Mouse (Mus musculus): Measurements from ENCODE around the gene Cd2. TPM values are rescaled to one million over a fixed set of nuclear protein-coding genes. Genes with fewer than 3 reads are reported as not detected.

Gene Cd2
- total RNA-seq, 1 experiment from 2014 or later = 0.33 TPM

- DNase-seq = no peak
These were observed 4.9 kb upstream of the Cd2 start for GRCm38 (mm10) chr3:101292611-101293010.

GRCm38 (mm10) chr3:101290587-101291520 is 3.1 kb upstream of the Cd2 start:
- DNase-seq = no peak

GRCm38 (mm10) chr3:101290036-101290435 is 2.3 kb upstream of the Cd2 start:
- no peak for DNase-seq

GRCm38 (mm10) chr3:101289406-101289805 is 1.7 kb upstream of the Cd2 start:
- no peak for DNase-seq

GRCm38 (mm10) chr3:101286336-101287325 is 1.1 kb downstream of the Cd2 start:
- DNase-seq = no peak

GRCm38 (mm10) chr3:101285851-101286250 is 1.9 kb downstream of the Cd2 start:
- DNase-seq = no peak

- DNase-seq = no peak
These were observed 2.6 kb downstream of the Cd2 start for GRCm38 (mm10) chr3:101285021-101285615.

GRCm38 (mm10) chr3:101283869-101284706 is 3.7 kb downstream of the Cd2 start:
- no peak for DNase-seq

- no peak for DNase-seq
These were observed 4.3 kb downstream of the Cd2 start for GRCm38 (mm10) chr3:101283441-101283840.

GRCm38 (mm10) chr3:101282556-101283180 is 5.1 kb downstream of the Cd2 start:
- no peak for DNase-seq

- no peak for DNase-seq
These were observed 5.9 kb downstream of the Cd2 start for GRCm38 (mm10) chr3:101281841-101282240.

- no peak for DNase-seq
These were observed 7.1 kb downstream of the Cd2 start for GRCm38 (mm10) chr3:101280348-101281311.

- no peak for DNase-seq
These were observed 8.2 kb downstream of the Cd2 start for GRCm38 (mm10) chr3:101279561-101279960.

GRCm38 (mm10) chr3:101278396-101278795 is 9.3 kb downstream of the Cd2 start:
- DNase-seq = no peak

- no peak for DNase-seq
These were observed 9.9 kb downstream of the Cd2 start for GRCm38 (mm10) chr3:101277830-101278229.

GRCm38 (mm10) chr3:101276501-101277320 is 11.0 kb downstream of the Cd2 start:
- DNase-seq = no peak

GRCm38 (mm10) chr3:101275636-101276300 is 12.0 kb downstream of the Cd2 start:
- DNase-seq = no peak

GRCm38 (mm10) chr3:101274794-101275193 is 12.9 kb downstream of the Cd2 start:
- no peak for DNase-seq

Data from adrenal gland, postnatal 25 days (tissue).